Mouse (Mus musculus) CD4-positive, CD25-positive, alpha-beta regulatory T cell, adult 2 months (primary cell): ENCODE data around the gene Crybg3.
A peak's percentile ranks its signal among the peaks of the same experiment; 100 is the strongest.

Experiments
- DNase-seq: peaks from one replicate; pipeline ENCODE4 v3.0.0-alpha.2; 2012; ENCODE audit warnings: low read depth, low spot score

Crybg3 gene

DNA sequence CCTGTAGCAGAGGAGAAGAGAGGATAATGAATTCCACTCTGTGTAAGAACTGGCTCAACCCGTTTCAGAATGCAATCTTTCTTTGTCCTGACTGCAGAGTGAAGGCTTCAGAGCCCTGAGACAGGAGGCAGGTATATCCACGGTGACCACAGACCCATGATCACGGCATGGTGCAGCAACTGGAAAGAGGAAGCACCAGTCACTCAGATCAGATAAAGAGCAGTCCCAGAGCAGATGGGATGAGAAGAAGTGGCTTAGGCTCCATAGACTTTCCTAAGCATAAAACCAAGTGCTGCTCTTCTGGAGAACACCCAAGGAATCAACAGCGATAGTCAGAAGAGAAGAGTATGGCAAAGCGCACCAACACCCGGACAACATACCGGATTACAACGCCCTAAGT is 21.5 kb downstream of the Crybg3 start:
- no peak for DNase-seq

DNA sequence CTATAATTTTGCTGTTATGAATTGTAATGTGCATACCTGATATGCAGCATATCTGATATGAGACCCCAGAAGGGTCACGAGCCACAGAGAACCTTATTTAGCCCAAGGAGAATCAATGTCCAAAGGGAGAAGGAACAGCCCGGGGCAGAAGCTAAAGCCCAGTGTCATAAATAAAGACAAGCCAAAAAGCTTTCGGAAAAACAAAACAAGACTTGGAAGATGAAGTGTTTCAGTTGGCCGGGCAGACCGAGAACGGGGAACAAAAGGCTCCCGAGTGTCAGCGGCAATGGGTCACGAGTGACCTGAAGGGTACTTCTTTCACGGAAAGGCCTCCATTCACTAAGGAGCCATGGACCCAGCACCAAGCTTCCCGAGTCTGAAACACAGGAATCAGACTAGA is 26.8 kb downstream of the Crybg3 start:
- no peak for DNase-seq

DNA sequence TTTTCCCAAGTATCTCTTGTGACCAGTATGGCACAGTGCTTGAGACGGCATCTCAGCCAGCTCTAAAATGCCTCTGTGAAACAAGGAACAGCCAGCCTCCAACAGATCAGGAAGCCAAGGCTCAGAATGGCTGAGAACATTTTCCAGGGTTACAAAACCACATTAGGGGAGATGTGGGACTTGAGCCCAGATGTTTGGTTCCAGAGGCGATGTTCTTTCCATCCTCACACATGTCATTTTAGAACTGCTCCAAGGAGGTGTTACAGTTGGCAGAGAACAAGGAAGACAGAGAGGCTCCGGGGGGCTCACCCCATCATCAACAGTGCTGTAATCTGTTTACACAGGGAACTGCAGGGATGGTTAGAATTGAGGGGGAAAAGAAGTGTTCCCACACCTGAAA is 28.1 kb downstream of the Crybg3 start:
- DNase-seq: no peak

DNA sequence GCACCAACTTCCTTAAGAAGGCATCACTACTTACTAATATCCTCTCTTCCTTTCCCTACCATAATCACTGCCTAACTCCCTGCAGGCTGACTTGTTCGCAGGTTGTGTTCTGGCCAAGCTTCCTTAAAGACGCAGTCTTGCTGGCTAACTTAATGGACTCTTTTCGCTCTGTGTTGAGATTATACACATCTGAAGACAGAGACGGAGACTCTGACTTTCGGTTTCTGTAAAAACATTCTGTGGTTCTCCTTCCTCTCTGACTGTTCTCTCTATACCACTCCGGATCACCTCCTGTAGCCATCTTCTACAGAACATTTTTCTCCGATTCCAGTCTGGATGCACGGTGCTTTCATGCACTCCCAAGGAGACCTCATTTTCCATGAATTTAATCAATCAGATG is 30.0 kb downstream of the Crybg3 start:
- DNase-seq: peak; percentile 5

DNA sequence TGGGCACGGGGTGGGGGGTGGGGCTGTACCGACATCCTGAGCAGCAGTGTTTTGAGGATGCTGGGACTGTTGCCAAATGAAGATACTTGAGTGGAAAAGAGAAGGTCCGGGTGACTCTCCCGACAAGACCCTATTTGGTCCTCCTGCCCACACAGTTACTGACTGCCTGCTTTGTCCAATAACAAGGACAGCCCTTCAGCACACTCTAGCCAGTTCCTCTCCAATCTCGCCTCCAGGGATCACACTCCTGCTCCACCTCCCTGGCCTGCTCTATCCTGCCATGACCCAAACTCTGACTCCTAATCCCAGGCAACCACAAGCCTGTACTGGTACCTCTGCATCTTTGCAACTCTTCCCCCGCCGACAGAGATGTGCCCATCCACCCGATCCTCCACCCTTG is 30.9 kb downstream of the Crybg3 start:
- DNase-seq: no peak

DNA sequence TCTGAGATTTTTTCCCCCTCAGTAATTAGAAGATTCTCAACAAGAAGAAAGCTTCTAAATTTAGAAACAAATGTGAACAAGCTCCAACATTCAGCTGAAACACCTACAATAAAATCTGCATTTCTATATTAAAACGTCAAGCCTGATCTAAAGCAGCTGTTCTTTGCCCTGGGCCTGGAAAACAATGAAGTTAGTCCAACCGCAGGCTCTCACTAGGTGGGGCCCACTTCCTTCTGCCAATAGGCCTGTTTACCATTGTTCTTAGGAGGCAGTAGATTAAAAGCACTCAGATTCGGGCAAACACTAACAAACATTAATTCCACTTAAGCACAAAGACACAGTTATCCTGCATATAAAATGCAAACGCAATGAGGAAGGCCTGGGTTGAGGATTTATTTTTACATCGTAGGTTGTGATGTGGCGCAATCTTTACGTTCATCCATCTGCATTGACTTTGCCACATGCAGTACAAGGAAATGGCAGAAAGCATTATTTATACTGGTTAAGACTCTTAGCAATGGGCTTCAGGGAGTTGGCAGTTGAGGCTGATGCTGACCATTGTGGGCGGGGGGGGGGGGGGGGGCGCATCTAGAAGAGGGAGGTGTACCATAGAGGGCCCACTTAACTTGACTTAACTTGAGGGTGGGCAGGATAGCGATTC is 32.9 kb downstream of the Crybg3 start:
- DNase-seq: peak; percentile 8

DNA sequence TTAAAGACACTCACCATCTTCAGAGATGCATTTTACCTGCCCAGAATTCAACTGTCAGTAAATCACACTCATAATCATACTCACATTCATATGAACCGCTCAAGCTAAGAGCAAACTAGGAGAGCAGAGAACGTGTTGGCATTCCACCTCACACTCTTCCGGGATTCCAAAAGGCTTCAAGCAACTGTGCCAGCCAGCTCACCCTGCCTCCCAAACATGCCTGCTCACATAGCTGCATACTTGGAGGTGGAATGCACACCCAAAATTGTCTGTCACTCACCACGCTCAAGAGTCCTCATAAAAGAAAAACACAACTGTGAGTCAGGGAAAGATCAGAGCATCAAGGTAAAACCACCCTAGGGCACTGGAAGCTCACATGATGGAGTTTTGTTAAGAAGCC is 34.3 kb downstream of the Crybg3 start:
- DNase-seq: no peak

DNA sequence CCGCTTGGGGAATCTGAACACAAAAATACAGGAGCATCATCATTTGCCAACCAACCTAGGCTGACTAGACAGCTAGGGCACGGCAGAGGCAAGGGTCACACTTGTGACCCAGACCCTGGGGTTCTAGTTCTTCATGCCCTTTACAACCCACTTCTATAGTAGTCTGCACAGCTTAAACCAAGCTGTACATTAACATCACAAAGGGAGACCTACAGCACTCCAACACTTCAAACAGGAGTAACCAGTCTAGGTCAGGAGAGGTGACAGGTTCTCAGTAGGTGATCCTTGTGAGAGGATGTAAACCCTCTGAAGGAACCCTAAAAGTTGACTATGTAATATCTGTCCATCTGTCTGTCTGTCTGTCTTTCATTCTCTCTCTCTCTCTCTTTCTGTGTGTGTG is 35.1 kb downstream of the Crybg3 start:
- no peak for DNase-seq

DNA sequence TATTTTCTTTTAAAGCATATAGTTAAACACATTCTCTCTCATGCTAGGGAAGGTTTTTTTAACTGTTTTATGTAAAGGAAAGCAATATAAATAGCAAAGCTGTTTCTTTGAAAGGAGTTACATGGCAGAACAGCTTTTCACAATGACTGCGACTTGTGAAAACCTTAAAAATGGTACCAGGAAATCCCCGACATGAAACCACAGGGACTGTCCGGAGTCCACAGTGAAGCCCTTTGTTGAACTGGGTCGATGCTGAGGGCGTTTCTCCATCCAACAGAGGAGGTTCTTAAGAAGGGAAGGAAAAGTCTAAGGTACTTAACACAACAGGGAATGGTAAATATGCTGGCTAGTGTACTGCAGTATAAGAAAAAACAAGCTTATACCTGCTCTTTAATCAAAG is 36.8 kb downstream of the Crybg3 start:
- DNase-seq: peak; percentile 20

DNA sequence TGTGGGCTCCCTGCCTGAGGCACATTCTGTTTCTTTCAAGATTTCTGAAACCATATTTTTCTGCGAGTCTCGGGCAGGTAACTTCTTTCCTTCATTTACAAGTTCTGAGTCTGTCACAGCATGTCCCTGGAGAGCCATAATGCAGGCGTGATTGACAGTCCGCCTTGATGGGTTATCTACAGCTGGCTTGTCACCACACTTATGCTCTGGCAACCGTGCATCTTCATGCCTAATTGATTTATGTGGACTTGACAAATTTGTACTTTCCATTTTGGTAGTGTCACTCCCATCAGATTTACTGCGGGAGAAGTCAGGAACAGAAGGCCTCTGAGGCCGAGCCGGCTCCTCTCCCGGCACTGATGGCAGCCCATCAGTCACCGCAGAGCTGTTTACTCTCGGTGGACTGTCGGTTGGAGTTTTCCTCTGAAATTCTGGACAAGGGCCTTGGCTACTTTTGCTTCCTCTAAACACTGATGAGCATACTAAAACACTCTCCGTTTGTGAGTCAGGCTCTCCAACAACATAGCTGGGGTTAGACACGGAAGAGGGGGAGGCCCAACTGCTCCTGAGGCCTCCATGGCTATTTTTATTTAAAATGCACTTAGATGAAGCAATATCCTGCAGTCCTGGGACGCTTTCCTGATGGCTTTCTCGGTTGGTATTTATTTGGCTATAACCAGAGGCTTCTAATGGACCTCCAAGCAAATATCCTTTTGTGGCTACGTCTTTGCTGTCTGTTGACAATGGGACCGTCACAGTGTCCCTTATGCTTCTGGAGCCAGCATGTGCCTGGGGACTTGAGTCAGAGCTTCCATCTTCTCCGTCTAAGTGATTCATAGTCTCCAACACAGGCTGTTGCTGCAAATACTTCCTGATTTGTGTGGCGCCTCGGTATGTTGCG is 41.2 kb downstream of the Crybg3 start:
- no peak for DNase-seq

DNA sequence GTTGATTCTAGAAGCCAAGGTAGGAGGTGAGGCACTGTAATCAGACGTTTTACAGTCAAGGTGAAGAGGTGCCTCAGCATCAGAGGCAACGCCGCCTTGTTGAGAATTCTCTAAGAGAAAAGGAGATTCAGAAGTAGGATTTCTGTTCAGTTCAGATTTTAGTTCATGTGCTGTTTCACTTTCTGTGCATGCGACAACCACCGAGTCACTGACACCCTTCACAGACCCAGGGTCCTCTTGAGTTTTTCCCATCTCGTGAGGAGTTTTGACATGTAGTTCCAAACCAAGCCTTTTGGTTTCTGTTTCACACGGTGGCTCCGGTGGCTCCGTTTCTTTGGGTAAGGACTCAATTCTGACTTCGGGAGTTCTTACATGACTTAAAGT is 41.9 kb downstream of the Crybg3 start:
- DNase-seq: no peak

DNA sequence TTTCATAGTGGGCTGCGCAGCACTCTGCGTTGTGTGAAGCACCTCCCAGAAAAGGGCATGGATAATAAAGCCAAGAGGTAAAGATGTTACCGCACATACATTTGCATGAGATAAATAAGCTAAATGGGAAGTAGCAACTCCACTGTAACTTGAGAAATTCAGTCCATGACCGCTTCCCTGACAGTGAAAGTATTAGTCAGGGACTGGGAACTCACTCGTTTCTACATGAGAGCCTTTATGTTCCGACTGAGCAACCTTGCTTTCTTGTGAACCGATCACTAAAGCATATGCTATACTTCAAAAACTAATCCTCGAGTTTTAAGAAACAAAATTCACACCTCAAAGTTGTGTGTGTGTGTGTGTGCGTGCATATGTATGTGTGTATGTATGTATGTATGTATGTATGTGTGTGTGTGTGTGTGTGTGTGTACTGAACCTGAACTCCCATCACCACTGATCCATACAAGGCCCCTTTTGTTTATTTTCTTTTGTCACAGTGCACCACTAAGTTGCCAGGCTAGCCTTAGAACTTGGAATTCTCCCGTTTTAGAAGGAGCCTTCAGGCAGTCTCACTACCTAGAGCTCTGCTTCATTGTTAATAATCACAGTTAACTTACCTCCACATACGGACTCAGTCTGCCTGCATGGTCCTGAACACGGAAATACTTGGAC is 47.2 kb downstream of the Crybg3 start:
- no peak for DNase-seq

DNA sequence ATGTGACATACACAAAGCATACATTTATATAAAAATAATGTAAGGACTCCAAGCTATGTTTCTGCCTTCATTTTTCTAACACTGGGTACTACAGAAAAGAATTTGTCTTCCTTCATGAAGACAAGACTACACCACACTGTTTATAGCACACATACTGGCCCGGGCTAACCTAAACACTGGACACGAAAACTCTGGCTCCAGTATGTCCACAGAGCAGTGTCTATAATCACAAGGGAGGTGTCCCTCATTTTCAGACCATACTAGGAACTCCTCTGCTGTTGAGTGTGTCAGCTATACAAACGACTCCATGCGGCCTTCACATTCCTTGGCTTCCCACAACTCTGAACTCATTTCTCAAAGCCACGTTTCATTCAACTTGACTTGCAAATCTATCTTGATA is 49.3 kb downstream of the Crybg3 start:
- no peak for DNase-seq

DNA sequence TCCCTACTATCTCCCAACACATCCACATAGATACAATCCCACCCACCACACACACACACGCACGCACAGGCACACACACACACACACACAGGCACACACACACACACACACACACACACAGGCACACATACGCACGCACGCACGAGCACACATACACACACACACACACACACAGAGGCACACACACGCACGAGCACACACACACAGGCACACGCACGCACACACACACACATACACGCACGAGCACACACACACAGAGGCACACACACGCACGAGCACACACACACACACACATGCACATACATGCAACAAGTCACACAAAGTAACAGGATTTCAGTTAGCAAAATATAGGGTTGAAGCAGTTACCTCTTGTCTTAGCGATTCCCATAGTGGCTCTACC is 51.1 kb downstream of the Crybg3 start:
- DNase-seq: no peak

DNA sequence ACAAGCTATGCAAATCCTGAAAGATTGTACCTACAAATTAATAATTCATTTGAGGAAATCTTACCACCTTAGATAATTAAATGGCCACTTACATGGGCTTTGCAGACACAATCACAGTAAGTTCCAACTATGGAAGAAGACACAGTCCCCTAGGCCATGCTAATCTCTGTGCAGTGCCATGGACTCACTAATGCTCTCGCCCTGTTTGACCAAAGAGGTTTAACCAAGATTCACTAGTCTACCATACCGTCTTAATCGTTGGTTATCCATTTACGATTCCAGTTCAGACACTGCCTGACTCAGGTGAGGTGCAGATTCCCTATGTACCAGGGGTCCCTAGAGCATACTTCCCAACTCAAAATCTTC is 52.2 kb downstream of the Crybg3 start:
- no peak for DNase-seq

DNA sequence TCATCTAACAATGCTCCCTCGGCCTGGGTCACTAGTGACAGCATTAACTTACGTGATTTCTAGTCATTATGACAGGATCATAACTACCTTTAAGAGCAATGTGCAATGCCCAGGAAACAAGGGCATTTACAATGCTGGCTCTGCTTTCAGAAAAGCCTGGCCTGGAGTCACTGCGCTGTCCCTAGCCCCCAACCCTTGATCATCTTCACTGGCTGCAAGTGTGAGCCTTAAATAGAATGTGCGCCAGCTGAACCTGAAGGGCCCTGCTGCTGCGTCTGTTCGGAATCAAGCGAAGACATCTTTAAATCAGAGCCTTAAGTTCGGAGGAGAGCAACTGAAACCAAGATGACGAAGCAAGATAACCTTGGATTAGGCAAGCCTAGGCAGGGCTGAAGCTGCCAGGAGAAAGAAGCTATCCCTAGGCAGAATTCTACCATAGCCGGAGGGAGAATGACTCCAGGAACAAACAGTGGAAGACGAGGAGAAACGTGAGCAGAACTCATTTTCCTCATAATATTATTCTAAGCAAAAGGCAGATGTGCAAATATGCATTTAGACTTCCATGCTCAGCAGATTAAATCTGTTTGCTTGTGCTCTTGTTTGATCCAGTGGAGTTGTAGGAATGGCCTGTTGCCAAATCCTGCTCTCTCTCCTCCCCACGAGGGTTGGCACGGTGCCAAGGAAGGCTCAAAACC is 52.7 kb downstream of the Crybg3 start:
- no peak for DNase-seq

DNA sequence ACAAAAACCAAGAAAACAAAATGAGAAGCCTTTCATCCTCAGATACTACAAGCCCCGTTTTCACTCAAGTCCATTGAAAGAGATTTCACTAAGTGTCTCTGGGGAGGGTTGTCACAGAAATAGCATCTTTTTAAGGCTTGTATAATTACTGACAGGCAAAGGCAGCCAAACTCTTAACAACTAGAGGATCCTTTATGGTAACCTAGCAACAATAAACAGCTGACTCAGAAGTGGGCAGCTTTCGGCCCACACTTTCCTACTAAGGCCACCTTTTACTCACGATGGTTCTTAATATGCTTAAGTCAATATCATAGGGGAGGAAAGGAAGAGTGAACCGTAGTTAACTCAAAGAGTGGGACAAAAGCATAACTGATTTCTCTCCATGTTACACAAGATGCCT is 53.3 kb downstream of the Crybg3 start:
- DNase-seq: no peak

DNA sequence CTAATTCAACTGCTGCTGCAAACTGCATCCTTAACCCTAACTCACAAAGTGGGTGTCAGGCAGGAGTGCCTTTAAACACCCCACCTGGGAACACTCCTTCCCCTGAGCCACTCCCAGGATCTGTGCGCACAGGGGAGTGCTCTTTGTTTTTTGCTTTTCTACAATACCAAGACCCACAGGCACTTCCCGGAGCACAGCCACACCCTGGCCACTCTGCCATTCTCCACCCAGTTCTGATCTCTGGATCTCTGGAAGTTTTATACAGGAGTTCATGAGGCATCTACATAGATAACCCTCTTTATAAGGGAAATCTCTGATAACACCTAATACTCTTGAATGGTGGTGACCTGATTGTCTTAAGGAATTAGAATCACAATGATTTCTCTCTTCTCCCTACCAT is 55.4 kb downstream of the Crybg3 start:
- no peak for DNase-seq

DNA sequence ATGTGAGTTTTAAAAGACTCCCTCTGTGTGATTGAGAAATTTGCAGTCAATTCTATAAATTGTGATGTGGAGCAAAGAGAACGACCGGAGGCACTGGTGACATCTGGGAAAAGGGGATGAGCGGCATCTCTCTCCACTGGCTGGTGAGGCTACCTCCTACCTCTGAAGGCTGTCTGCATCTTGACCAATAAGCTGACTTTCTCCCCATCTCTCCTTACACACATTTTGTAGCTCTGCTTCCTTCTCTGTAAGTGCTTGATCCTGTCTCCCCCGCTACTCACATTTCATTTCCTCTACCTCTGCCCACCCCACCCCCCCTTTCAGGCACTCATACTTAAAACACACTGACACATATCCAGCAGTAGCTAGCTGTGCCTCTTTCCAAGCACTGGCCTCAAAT is 59.4 kb downstream of the Crybg3 start:
- DNase-seq: no peak

DNA sequence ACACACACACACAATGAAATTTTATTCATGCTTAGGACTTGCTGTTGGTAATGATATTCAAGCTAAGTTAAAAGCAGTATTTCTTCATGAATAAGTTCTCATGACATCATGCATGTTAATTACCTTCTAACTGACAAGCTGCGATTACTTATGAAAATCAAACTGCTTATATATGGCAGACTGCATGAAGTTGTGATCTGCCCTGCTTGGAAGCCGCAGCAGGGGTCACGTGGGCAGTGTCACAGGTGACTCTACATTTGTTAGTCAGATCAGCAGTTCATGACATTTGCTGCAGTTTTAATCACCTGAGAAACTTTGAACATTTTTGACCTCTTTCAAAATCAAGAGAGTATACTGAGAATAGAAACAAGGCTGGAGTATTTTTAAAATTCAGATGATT is 59.8 kb downstream of the Crybg3 start:
- DNase-seq: no peak

DNA sequence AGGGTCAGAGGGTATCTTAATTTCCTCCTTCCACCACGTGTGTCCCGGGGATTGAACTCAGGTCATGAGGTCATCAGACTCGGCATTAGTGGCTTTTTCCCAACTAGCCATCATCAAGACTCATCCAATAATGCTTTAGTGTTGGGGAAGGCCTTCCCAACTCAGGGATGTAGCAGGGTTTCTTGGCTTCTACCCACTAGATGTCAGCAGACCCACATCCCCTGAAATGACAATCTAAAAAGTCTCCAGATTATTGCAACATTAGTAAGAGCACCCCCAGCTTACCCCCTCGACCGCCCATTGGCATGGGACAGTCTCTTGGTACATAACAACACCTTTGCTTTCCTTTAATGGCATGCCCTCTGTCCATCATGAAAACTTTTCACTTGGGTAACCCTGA is 65.1 kb downstream of the Crybg3 start:
- no peak for DNase-seq

DNA sequence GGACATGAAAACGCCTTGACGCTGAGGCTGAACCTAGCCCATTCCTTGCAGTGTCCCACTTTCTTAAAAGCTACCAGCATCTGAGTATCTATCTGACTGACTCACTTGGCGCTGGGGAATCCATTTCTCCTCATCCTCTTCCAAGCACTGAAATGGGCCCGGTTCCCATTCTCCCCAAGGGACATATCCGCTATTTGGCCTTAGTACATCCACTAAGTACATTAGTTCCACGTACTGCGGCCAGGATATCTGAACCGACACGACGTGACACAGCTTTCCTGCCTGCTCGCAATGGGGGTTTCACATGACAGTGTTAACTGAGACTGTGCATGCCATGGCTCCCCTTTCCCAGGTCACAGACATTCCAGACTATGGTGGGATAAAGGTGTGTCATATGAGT is 66.4 kb downstream of the Crybg3 start:
- DNase-seq: no peak
